Mouse (Mus musculus) testis, adult 2 months (tissue): ENCODE measurements at regions not wholly inside any gene's neighbourhood (a gene's known extent, or its start where the extent isn't known, plus 50 kb on each side); places are given as distances from the start of the nearest gene placed in this dataset.

Experiments used
- CTCF ChIP-seq: fragments of 200-500 bp; IDR thresholded peaks from 2 replicates; pipeline ENCODE4 v1.5.1; 2012; ENCODE audit warnings: low read depth, mild to moderate bottlenecking, inconsistent platforms, low read length, moderate library complexity; ENCODE audit not compliant: control insufficient read depth, insufficient read depth, insufficient replicate concordance
- POLR2A ChIP-seq: fragments of 200-500 bp; IDR thresholded peaks from 2 replicates; pipeline ENCODE4 v1.6.1; 2012; ENCODE audit warnings: low read depth, mild to moderate bottlenecking, inconsistent platforms, low read length, moderate library complexity; ENCODE audit not compliant: control insufficient read depth

DNA sequence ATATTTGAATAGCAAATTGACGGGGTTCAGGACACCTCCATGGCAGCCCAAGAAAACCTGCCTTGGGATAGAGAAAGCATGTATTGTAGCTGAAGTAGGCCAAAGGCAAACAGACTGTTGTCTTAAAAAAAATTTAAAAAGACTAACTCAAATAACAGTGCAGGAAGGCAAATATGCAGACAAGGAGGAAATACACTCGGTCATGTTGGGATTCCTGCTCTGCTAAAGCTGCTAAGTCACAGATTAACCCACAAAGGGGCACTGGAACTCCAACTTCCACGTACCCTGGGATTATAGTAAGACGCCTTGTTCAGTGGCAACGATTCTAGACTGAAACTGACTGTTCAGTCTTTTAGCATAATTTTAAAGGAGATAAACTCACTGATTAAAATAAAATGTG is 258.9 kb upstream of the Cwc22 start:
- TF ChIP-seq POLR2A (no peak), CTCF (no peak)
